Mouse (Mus musculus) embryonic fibroblast, embryonic 13.5 days (primary cell): ENCODE data around the gene Mapk6. TPM values are rescaled to one million over a fixed set of nuclear protein-coding genes. Genes with fewer than 3 reads are reported as not detected.
A peak's percentile ranks its signal among the peaks of the same experiment; 100 is the strongest.

ENCODE experiments used
- H3K27ac ChIP-seq: 2 replicates; pipeline ENCODE4 v1.5.1; 2012; ENCODE audit warnings: low read length, control low read depth, inconsistent platforms; ENCODE audit not compliant: insufficient read depth
- H3K4me1 ChIP-seq: 2 replicates; pipeline ENCODE4 v1.6.1; 2011; ENCODE audit warnings: low read length; ENCODE audit not compliant: control insufficient read depth, insufficient read depth
- H3K4me3 ChIP-seq: 2 replicates; pipeline ENCODE4 v1.5.1; 2011; ENCODE audit warnings: mild to moderate bottlenecking, control low read depth, low read length; ENCODE audit not compliant: insufficient read depth
- CTCF ChIP-seq: IDR thresholded peaks from 2 replicates; pipeline ENCODE4 v1.5.1; 2011; ENCODE audit warnings: mild to moderate bottlenecking, control low read depth, low read length, moderate library complexity, borderline replicate concordance; ENCODE audit not compliant: insufficient read depth
- POLR2A ChIP-seq: IDR thresholded peaks from 2 replicates; pipeline ENCODE4 v1.6.1; 2011; ENCODE audit warnings: low read depth, mild to moderate bottlenecking, control low read depth, low read length, moderate library complexity
- polyA plus RNA-seq: library from polyadenylated mRNA; stranded (reverse); fragments of >200 nt; gene quantifications from 2 replicates; pipeline ENCODE4 v1.2.4, GENCODE M21; 2011; ENCODE audit warnings: low read depth; ENCODE audit not compliant: missing spikeins, insufficient read length

Gene Mapk6
- polyA plus RNA-seq, 1 experiment = 107 TPM

DNA sequence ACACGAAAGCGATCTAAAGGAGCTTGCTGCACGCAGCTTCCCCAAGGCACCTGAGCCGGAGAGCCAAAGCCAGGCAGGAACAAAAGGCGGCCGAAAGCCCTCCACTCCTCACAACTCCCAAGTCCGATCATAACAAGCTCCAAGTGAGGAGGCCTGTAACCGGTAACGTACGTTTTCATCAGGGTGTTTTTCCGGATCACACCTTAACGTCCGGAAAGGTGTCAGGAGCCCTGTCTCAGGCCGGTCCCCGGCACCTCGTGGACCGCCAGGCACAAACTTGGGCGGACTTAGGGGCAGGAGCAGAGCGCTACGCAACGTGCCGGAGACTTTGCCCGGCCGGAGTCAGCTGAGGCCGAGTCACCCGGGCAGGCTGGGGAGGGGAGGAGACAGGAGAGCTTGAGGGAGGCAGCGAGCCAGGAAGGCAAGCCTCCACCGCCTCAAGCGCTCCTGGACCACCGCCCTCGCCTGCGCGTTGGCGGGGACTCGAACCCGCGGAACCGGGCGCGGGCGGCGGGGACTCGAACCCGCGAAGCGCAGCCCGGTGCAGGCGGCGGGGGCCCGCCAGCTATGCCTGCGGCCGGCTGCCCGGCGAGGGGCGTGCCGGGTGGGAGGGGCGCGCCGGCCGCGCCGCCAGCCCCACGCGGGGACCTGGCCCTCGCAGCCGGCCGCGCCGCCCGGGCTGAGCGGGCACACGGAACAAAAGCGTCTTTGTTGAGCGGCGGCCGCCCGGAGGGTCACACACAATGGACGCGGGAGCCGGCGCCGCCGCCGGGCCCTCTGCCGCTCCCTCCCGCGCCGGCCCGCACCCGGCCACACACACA, 564 bp downstream of the Mapk6 start:
- no peak for TF ChIP-seq CTCF
- TF ChIP-seq POLR2A = peak; percentile 67
- peak overlapping the region; percentile 98 for H3K4me3 ChIP-seq
- H3K27ac ChIP-seq = peak overlapping the region; percentile 94
- peaks cover 16% of the 10 kb centered on the region for H3K4me1 ChIP-seq

DNA sequence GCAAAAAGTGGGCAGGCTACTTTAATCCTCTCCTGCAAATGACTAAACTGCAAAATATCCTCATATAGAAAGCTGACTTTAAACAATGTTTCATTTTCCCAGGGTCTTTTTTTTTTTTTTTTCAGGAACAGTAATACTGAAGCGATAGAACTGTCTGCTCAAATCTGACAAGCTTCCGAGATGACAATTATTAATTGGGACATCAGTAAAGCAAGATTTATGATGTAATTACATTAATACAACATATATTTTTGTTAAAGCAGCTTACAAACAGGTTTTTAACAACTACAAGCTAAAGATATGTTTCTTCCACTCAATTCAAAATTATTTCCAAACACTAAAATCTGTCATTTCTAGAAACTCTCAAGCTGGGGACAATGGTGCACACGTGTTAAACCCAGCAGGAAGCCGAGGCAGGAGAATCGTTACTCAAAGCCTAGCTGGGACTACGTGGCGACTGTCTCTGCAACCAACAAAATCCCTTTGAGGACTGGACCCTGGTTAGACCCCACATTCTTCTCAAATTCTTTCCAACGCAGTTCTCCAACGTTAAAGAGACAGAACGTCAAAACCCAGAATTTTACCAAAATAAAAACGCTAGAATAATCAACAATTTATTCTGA, 1.5 kb downstream of the Mapk6 start:
- H3K4me3 ChIP-seq = peak overlapping the region; percentile 98
- H3K27ac ChIP-seq = peak overlapping the region; percentile 94
- TF ChIP-seq POLR2A (0 out of 2 replicates have a peak, but pooled peaks have one; percentile 22), CTCF (no peak)
- H3K4me1 ChIP-seq = peaks cover 11% of the 10 kb centered on the region

DNA sequence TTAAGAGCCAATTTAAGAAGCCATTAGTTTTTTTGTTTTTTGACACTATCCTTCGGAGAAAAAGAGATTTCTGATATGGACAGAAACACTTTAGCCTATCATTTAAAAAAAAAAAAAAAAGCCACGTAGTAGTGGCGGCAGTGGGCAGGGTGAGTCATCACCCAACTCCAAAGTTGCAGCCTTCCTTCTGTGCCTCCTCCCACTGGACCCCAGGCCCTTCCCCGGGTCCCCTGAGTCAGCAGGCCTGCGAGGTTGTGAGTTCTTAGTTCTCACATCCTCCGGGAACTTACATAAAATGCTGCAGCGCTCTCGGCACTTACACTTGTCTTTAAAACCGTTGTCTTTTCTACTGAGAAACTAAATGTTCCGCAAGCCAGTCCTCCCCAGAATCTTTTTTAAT, 2.0 kb downstream of the Mapk6 start:
- Histone ChIP-seq H3K4me1 (peaks cover 15% of the 10 kb centered on the region), H3K4me3 (peak overlapping the region; percentile 60), H3K27ac (peak overlapping the region; percentile 90)
- TF ChIP-seq POLR2A = peak; percentile 78
- no peak for TF ChIP-seq CTCF

DNA sequence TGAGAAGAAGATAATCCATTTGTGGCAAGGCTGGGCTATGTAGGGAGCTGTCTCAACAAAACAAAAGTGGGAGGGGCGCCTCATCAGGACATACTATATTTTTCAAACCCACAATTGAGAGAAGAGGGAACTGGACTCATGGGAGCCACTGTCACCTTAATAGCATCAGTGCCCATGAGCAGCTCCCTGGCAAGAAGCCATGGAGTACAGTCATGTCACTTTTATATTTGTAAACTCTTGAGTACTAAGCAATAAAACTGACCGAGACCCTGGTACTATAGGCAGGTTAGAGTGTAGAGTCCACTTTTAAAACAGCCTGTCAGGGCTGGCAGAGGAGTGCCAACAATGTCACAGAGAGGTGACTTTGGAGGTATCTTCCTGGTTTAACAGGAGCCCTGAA, 3.7 kb downstream of the Mapk6 start:
- Histone ChIP-seq H3K4me1 (peaks cover 25% of the 10 kb centered on the region), H3K4me3 (no peak overlapping the region)
- TF ChIP-seq POLR2A = no peak
- no peak for TF ChIP-seq CTCF

DNA sequence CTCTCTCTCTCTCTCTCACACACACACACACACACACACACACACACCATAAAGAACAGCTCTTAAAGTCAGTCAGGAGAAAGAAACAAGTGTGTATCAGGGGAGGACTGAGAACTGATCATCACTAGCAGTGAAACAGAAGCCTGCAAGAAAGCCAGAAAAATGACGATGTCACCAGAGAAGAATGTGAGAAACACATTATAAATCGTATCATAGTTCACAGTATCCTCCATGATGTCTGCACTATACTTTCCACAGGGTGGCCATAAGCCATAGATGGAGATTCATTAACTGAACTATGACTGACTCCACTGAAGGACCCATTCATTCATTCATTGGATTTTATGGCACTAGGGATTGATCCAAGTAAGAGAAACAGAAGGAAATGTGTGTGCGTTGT, 6.3 kb downstream of the Mapk6 start:
- TF ChIP-seq CTCF = no peak
- TF ChIP-seq POLR2A = no peak
- Histone ChIP-seq H3K4me3 (no peak overlapping the region), H3K4me1 (peaks cover 29% of the 10 kb centered on the region), H3K27ac (peak overlapping the region; percentile 48)

More for the DNA sequence above, 3.7 kb downstream of the Mapk6 start:
- no peak overlapping the region for H3K27ac ChIP-seq

DNA sequence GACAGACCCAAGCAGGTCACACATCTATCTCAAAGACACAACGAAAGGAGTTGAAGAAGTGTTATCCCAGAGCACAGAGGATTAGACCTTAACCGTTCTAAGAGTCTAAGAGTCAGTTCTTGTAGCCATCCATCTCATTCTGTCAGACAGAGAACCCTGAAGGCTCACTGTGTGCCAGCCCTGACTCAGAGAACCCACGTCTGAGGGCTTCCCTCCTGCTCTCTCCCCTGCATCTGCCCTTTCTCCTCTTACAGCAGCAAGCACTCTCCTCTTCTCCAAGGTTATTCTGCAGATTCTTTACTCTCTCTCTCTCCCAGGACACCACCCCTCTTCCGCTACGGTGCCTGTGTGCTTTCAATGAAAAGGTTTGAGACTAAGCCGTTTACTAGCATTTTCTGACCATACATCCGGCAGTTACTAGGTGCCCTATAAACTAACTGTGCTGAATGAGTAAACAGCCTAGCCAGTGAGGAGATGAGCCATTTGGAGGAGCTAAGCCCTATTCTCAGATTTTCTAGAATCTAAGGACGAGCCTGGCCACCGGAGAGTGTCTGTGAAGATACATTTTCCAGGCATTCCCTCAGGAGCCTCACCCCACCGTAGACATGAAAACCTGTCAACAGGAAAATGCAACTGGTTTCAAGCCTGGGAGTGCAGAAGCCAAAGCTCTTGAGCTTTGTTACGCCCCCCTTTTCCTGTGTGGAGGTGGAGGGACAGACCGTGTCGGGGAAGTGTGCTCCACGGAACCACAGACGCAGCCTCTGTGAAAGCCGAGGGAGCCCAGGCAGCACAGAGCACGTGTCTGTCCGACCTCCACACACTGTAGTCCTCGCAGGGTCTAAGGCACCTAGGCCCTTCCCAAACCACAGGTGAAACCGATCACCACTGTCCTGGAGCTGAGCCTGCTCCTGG, 8.0 kb downstream of the Mapk6 start:
- TF ChIP-seq POLR2A (no peak), CTCF (no peak)
- Histone ChIP-seq H3K4me1 (peaks cover 29% of the 10 kb centered on the region), H3K4me3 (no peak overlapping the region), H3K27ac (no peak overlapping the region)

DNA sequence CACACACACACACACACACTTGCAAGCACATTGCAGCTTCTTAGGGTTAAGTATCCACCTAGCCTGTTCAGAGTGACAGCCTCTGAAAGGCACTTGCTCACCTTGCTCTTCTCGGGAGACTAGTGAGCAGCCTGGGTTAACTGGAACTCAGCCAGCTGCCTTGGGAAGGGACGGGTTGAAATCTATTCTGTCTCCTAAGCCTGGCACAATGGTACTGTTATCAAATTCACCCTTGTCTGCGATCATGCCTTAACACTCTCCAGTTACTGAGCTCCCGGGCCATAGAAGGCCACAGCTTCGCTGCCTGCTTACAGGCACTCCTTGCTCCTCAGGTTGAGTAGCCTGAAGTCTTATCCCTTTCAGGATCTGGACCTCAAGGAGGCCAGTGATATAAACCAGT, 9.2 kb downstream of the Mapk6 start:
- Histone ChIP-seq H3K4me1 (peaks cover 24% of the 10 kb centered on the region), H3K4me3 (no peak overlapping the region), H3K27ac (no peak overlapping the region)
- TF ChIP-seq CTCF (no peak), POLR2A (no peak)

DNA sequence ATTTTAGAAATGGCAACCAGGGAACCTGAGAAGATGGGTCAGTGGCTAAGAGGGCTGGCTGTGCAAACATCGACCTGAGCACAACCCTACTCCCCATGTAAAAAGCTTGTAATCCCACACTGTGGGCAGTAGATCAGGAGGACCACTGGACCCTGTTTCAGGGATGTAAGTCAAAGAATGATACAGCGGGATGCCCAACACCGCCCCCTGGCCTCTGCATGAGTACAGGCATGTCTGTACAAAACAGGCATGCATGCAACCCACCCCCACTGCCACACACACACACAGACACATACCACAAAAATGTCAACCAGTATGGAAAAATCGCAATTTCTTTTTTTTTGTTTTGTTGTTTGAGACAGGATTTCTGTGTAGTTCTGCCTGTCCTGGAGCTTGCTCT, 10.7 kb downstream of the Mapk6 start:
- Histone ChIP-seq H3K27ac (no peak overlapping the region), H3K4me3 (no peak overlapping the region), H3K4me1 (peaks cover 19% of the 10 kb centered on the region)
- TF ChIP-seq POLR2A (no peak), CTCF (no peak)

DNA sequence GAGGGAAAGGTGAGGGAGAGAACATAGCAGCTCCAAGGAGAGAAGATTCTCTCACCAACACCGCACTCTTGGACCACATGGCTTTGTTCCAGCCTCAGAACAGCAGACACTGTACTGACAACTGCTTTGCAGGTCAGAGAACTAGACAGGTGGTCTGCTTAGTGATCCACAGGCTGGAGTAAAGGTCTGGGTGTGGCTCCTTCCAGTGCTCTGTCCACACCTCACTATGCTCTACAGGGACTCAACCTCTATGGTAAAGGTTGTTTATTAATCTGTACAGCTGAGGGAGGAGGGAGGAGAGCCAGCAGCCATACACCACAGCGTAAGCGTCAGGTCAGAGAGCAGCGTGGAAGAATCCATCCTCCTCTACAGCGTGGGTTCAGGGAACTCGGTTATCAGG, 13.8 kb downstream of the Mapk6 start:
- TF ChIP-seq POLR2A (no peak), CTCF (no peak)
- peaks cover 3% of the 10 kb centered on the region; the same call in 1 of the 2 replicates for H3K4me1 ChIP-seq
- H3K27ac ChIP-seq = no peak overlapping the region
- H3K4me3 ChIP-seq = no peak overlapping the region
